Mouse (Mus musculus): ENCODE measurements around the gene Scpep1. TPM values are rescaled to one million over a fixed set of nuclear protein-coding genes. Genes with fewer than 3 reads are reported as not detected.
"Not testable (repeated sequence)": the region's sequence is repeated elsewhere in the genome, so short reads cannot be mapped to it uniquely, and the experiment has no call there.

Scpep1 gene
- total RNA-seq (2021) = 10 to 100 TPM; 34.2 to 34.6 TPM

DNA sequence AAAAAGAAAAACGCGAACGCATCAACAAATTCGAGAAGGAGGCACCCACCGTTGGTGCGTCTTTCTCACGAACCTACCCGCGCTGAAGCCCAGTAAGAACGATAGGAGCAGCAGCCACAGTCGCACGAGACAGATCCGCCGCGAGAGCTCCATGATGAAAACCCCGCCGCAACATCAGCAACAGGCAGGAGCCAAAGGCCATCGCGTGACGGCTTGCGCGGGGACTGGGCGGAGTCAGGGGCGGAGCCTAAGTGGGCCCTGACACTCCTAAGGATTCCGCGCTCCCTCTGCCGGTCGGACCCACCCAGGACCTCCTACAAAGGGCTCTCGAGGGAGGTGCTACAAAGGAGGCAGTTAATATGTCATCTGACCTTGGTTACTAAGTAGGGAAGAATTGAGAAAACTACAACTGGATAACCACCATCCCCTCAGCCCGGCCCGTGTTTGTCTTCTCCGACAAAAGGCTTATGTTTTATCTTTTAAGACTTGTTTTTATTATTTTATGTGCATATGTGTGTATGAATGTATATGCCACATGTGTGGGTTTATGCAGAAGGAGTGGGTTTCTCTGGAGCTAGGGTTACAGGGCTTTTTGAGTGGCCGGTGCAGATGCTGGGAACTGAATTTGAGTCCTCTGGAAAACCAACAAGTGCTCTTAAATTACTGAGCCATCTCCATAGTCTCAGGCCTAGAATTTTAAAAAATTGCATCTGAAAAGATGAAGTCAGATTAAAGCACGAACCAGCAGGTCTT lies at the start of gene Scpep1:
Gene Scpep1 (minus strand): TSS at position 249 of the 753 bp plus-strand sequence.
- intact Hi-C loops (cut with DNase I) = loop anchor here (1.0 kb wide), 1 partner anchor 107 kb away; no protein-coding TSS in a partner anchor
- DNase-seq = peak; percentile 98 to 99

- intact Hi-C loops (cut with DNase I) = loop anchor here (2.0 kb wide), 1 partner anchor 17 kb away; no protein-coding TSS in a partner anchor
- DNase-seq = no peak
Observed at GRCm38 (mm10) chr11:89003726-89004125, 48.5 kb upstream of the Scpep1 start.

DNA sequence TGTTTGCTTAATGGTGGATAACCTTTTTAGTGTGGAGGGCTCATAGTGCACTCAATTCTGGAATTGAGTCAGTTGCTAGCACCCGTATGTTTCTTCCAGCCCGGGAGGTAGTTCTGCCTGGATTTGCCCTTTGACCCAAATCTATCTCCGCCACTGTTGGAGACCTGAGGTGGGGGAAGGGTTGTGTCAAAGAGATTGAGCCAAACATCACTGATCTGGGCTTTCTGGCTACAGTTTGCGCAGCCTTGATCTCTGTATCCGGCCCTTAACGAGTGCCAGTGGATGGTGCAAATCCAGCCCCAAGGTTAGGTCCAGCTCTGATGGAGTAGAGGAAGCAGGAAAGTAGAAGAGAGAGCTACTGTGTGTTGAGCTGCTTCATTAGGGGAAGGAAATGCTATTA lies 47.8 kb upstream of the Scpep1 start:
- intact Hi-C loops (cut with DNase I) = loop anchor here (2.0 kb wide), 1 partner anchor 18 kb away; no protein-coding TSS in a partner anchor
- peak in 1 of 2 experiments; percentile 38 for DNase-seq

DNA sequence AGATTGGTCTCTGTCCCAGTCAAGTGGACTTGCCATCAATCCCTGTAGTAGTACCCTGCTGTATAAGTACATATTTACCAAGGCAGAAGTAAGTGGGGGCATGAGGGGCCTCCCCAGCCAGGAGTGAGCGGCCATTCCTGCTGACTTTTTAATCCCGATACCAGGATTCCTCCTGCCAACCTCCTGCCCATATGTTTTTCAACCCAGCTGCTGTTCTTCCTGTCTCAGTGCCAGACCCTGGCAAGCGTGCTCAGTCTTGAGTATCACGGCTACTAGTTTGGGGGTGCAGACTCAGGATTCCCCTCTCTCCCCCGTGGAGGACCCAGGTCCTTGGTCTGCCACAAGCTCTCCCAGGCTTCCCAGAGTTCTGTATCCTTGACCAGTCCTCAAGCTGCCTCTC lies 47.4 kb upstream of the Scpep1 start:
- DNase-seq = no peak
- intact Hi-C loops (cut with DNase I) = loop anchor here (2.0 kb wide), 1 partner anchor 18 kb away; no protein-coding TSS in a partner anchor

GRCm38 (mm10) chr11:89002068-89002467 lies 46.8 kb upstream of the Scpep1 start:
- intact Hi-C loops (cut with DNase I) = loop anchor here (2.0 kb wide), 1 partner anchor 19 kb away; no protein-coding TSS in a partner anchor
- DNase-seq = no peak

DNA sequence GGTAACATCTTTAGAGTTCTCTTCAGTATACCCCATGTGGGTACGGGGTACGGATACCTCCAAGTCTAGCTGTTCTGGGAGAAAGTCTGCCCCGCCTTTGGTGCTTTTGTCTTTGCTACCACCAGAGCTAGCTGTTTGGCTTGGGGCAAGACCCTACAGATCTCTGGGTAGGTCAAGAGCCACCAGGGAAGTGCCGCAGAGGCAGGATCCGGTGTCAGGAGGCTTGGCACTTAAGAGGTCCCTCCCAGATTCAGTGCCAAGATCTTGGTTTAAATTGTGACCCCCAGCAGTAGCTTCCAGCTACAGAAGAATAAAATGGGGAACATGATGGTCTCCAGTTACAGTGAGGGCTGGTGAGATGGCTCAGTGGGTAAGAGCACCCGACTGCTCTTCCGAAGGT lies 46.3 kb upstream of the Scpep1 start:
- intact Hi-C loops (cut with DNase I) = no loop called here
- DNase-seq = no peak

- no peak for DNase-seq
- intact Hi-C loops (cut with DNase I) = no loop called here
Observed at GRCm38 (mm10) chr11:89000527-89000819, 45.2 kb upstream of the Scpep1 start.

- DNase-seq = peak in 1 of 2 experiments; percentile 48
- intact Hi-C loops (cut with DNase I) = no loop called here
Observed at GRCm38 (mm10) chr11:88999723-89000526, 44.7 kb upstream of the Scpep1 start.

DNA sequence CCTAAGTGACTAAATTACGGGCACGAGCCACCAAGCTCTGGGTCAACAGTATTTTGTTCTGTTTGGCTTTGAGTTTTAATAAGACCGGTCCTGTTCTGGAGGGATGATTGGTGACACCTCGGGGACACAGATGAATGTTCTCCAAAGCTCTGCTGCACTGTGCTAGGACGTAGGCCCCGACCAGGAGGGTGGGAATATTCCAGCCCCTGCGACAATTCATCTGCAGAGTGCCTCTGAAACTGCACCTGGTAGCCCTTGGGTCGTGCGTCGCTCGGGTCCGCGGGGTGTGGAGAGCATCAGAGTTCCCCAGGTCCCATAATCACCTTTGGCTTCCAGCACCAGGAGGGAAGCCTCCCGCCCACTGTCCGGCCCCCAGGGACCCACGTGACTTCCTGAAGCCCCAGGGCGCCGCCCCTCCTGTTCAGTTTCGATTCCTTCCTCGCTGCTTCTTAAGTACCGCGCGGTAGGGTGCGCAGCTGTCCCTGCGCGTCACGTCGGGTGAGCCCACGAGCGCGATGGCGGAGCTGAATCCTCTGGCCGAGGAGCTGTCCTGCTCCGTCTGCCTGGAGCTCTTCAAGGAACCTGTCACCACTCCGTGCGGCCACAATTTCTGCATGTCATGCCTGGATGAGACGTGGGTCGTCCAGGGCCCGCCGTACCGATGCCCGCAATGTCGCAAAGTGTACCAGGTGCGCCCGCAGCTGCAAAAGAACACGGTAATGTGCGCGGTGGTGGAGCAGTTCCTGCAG lies 43.9 kb upstream of the Scpep1 start, which contains the start of gene Trim25:
Gene Trim25 (plus strand): TSS at position 403 of the 749 bp plus-strand sequence.
- intact Hi-C loops (cut with DNase I) = no loop called here
- peak; percentile 94 for DNase-seq

- no peak for DNase-seq
- intact Hi-C loops (cut with DNase I) = no loop called here
Observed at GRCm38 (mm10) chr11:88998406-88998805, 43.1 kb upstream of the Scpep1 start.

DNA sequence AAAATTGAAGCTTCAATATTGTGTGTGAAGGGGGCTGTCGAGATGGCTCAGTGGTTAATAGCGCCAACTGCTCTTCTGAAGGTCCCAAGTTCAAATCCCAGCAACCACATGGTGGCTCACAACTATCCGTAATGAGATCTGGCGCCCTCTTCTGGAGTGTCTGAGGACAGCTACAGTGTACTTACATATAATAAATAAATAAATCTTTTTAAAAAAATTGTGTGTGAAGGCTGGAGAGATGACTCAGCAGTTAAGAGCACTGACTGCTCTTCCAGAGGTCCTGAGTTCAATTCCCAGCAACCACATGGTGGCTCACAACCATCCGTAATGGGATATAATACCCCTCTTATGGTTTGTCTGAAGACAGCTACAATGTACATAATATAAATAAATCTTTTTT lies 42.1 kb upstream of the Scpep1 start:
- DNase-seq; intact Hi-C loops (cut with DNase I): not testable (repeated sequence)

- DNase-seq = peak; percentile 58 to 62
- intact Hi-C loops (cut with DNase I) = no loop called here
Observed at GRCm38 (mm10) chr11:88996427-88996826, 41.2 kb upstream of the Scpep1 start.

GRCm38 (mm10) chr11:88995616-88996015 lies 40.4 kb upstream of the Scpep1 start:
- no peak for DNase-seq
- intact Hi-C loops (cut with DNase I) = no loop called here

DNA sequence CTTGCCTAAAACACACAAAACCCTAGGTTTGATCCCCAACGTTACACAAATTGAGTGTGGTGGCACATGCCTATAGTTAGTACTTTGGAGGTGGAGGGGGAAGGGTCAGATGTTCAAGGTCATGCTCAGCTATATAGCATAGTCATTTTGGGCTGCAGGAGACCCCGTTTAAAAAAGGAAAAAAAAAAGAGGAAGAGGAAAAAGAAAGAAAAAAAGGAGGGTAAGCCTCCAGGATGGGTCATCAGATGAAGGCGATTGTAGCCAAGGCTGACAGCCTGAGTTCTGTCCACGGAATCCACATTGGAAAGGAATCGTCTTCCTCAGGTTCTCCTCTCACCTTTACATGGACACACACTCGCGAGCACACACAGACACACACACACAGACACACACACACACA lies 39.2 kb upstream of the Scpep1 start:
- no peak for DNase-seq
- intact Hi-C loops (cut with DNase I) = no loop called here

DNA sequence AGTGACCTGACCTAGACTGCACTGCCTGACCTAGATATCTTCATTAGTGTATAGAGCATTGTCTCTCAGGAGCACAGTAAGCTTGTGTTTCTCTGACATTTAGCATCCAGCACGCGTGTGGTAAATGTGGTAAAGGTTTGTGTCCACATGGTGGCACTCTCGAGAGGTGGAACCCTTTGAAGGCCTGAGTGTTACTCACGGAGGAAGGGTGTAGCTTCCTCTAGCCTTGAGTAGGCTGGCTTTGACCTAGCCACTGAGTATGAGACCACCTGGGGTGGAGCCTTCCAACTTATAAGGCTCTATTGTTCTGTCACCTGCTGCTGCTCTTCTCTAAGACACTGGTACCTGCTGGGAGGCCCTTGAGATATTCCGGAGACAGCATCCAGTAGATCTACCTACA lies 38.4 kb upstream of the Scpep1 start:
- DNase-seq = peak; percentile 77 to 84
- intact Hi-C loops (cut with DNase I) = loop anchor here (1.0 kb wide), 2 partner anchors 28 to 46 kb away; no protein-coding TSS in a partner anchor

DNA sequence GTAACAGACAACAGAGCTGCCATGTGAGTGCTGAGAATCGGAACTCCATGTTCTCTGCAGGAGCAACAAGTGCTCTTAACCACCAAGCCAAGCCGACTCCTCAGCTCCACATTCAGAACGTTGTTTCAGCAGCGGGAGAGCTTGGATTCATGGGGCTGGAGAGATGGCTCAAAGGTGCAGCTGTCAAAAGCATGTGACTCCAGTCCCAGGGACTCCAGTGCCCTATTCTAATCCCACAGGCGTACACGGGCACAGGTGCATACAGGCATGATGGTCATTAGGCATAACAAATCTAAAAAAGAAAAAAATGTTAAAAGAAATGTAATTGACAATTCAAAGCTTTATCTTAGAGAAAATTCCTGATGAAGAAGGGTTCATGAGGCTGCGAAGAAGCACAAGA lies 37.9 kb upstream of the Scpep1 start:
- intact Hi-C loops (cut with DNase I) = loop anchor here (1.0 kb wide), 2 partner anchors 28 to 46 kb away; no protein-coding TSS in a partner anchor
- no peak for DNase-seq

DNA sequence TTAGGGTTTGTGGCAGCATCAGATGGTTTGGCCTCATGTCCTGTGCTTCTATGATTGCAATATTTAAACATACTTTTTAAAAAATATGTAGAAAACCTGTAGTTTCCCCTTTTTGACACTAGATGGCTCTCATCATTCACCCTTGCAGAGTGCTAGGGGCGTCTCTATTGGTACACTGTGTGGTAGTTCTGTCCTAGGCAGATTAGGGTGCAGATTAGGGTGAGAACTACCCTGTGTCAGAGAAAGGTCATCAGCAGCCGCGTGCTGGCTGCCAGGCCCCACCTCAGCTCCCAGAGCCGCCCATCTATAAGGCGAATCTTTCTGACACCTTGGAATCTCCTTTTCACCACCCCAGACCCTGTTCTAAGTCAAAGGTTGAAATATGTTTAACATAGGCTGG lies 34.3 kb upstream of the Scpep1 start:
- intact Hi-C loops (cut with DNase I) = loop anchor here (1.0 kb wide), 1 partner anchor 80 kb away; no protein-coding TSS in a partner anchor
- peak in 1 of 2 experiments; percentile 49 for DNase-seq

DNA sequence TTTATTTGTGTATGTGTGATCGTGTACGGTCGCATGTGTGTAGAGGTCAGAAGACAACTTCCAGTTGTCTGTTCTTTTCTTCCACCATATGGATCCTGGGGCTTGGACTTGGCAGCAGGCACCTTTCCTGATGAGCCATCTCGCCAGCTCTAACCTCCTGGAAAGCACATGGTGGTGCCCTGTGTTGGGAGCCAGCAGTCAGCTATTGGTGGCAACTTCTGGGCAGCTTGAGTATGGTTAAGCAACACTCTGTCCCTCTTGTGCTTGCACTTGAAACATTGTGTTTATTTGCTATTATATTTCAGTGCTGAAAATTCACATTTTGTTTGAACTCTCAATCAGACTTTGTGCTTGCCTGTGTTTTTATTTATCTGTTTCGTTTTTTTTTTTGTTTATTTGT lies 33.7 kb upstream of the Scpep1 start:
- intact Hi-C loops (cut with DNase I) = loop anchor here (1.0 kb wide), 1 partner anchor 80 kb away; no protein-coding TSS in a partner anchor
- DNase-seq = no peak

- intact Hi-C loops (cut with DNase I) = no loop called here
- DNase-seq = no peak
Observed at GRCm38 (mm10) chr11:88986616-88987015, 31.4 kb upstream of the Scpep1 start.

GRCm38 (mm10) chr11:88981337-88981736 lies 26.1 kb upstream of the Scpep1 start:
- DNase-seq = no peak
- intact Hi-C loops (cut with DNase I) = no loop called here

DNA sequence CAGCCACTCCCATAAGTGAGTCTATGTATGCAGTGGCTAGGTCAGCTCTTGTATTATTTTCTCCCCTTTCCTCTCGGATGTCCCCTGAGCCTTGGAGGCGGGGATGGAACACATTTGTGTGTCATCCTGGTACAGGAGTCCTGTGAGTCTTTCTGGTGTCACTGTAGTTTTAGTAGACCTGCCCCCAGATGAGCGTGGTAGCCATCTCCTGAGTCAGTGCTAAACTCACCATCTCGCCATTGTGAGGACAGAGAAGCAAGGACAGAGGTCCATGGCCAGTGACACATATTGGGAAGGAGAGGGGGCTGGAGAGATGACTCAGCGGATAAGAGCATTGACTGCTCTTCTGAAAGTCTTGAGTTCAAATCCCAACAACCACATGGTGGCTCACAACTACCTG lies 21.9 kb upstream of the Scpep1 start:
- intact Hi-C loops (cut with DNase I) = no loop called here
- no peak for DNase-seq

Measured in heart, postnatal 10 days (tissue).